In genomic region chr8:79562071-79562581, GRCm38 (mm10) we compare ENCODE assay signal across 8 mouse cellular contexts.
DNase-seq lines count a peak whose midpoint lies in the region; ATAC-seq and TF ChIP-seq lines count a peak whose summit lies in the region.

No protein-coding gene starts in this region.

- TF ChIP-seq EP300 in liver, postnatal 0 days (IDR thresholded peaks at IDR 0.05; ENCODE audit: low read depth): no peak

- H3K9ac ChIP-seq in kidney, embryonic 14.5 days (ENCODE audit: low read depth, low read length): no peak overlapping the region
- 0 out of 2 replicates have a peak overlapping the region, but pooled peaks have one; percentile 2 for H3K9ac ChIP-seq in kidney, embryonic 16.5 days (replicated peaks; ENCODE audit: low read length)
- no peak overlapping the region for H3K9ac ChIP-seq in liver, postnatal 0 days (replicated peaks)

- H3K9me3 ChIP-seq in kidney, embryonic 14.5 days (ENCODE audit: control insufficient read depth, low read length): no peaks in the 10 kb centered on the region
- no peaks in the 10 kb centered on the region for H3K9me3 ChIP-seq in kidney, embryonic 16.5 days (ENCODE audit: low read length)
- no peaks in the 10 kb centered on the region for H3K9me3 ChIP-seq in liver, postnatal 0 days (ENCODE audit: low read length)

- peak overlapping the region; percentile 42; the same call in 1 of the 2 replicates for H3K27ac ChIP-seq in kidney, embryonic 14.5 days (ENCODE audit: low read depth, low read length)
- H3K27ac ChIP-seq in kidney, embryonic 16.5 days (ENCODE audit: low read length): peak overlapping the region; percentile 16; the same call in 1 of the 2 replicates
- no peak overlapping the region for H3K27ac ChIP-seq in liver, postnatal 0 days (ENCODE audit: low read depth)

- ATAC-seq in kidney, embryonic 14.5 days (ENCODE audit: low FRiP score, low TSS enrichment): peak; percentile 71; the same call in 1 of the 2 replicates
- 0 out of 2 replicates have a peak, but pooled peaks have one; percentile 8 for ATAC-seq in common myeloid progenitor, adult 5-6 weeks (replicated peaks; ENCODE audit: low read depth, poor library complexity, severe bottlenecking)
- ATAC-seq in kidney, embryonic 16.5 days (ENCODE audit: low FRiP score, low TSS enrichment): peak; percentile 54; the same call in 1 of the 2 replicates
- ATAC-seq in liver, postnatal 0 days: no peak

- no peaks in the 10 kb centered on the region for H3K36me3 ChIP-seq in kidney, embryonic 14.5 days (ENCODE audit: control insufficient read depth, insufficient read depth, low read length)
- H3K36me3 ChIP-seq in kidney, embryonic 16.5 days (ENCODE audit: insufficient read depth, low read length): no peaks in the 10 kb centered on the region
- no peaks in the 10 kb centered on the region for H3K36me3 ChIP-seq in liver, postnatal 0 days (replicated peaks; ENCODE audit: insufficient read depth, low read length)

- 60% methylated on average over 11 of the region's 11 CpGs for WGBS in kidney, embryonic 14.5 days
- WGBS in kidney, embryonic 16.5 days: 51% methylated on average over 11 of the region's 11 CpGs
- WGBS in liver, postnatal 0 days (ENCODE audit: insufficient replicate concordance): 39% methylated on average over 11 of the region's 11 CpGs

- no peak overlapping the region for H3K4me3 ChIP-seq in kidney, embryonic 14.5 days (ENCODE audit: low read length)
- no peak overlapping the region for H3K4me3 ChIP-seq in kidney, embryonic 16.5 days (ENCODE audit: low read length)
- no peak overlapping the region for H3K4me3 ChIP-seq in liver, postnatal 0 days (ENCODE audit: low read depth, low read length)

- no peak for DNase-seq in kidney, adult 11 months
- DNase-seq in heart, adult 11 months: peak; percentile 96
- DNase-seq in right cerebral cortex, adult 18-20 months: peak; percentile 29
- no peak for DNase-seq in liver, postnatal 0 days
- DNase-seq in adrenal gland, postnatal 25 days: no peak

- no peak for TF ChIP-seq CTCF in liver, postnatal 0 days (IDR thresholded peaks at IDR 0.05; ENCODE audit: low read depth)

- 0 out of 2 replicates have a peak, but pooled peaks cover 3% of the 10 kb centered on the region for H3K4me1 ChIP-seq in kidney, embryonic 14.5 days (ENCODE audit: control insufficient read depth, insufficient read depth, low read length)
- H3K4me1 ChIP-seq in kidney, embryonic 16.5 days (ENCODE audit: insufficient read depth, low read length): no peaks in the 10 kb centered on the region
- H3K4me1 ChIP-seq in liver, postnatal 0 days (ENCODE audit: insufficient read depth): no peaks in the 10 kb centered on the region

- H3K4me2 ChIP-seq in kidney, embryonic 14.5 days (replicated peaks; ENCODE audit: low read depth, low read length): no peak overlapping the region
- H3K4me2 ChIP-seq in kidney, embryonic 16.5 days (replicated peaks; ENCODE audit: low read depth, low read length): no peak overlapping the region
- no peak overlapping the region for H3K4me2 ChIP-seq in liver, postnatal 0 days (ENCODE audit: low read depth, low read length)

- no peaks in the 10 kb centered on the region for H3K27me3 ChIP-seq in kidney, embryonic 14.5 days (ENCODE audit: control insufficient read depth, insufficient read depth, low read length)
- no peaks in the 10 kb centered on the region for H3K27me3 ChIP-seq in kidney, embryonic 16.5 days (ENCODE audit: insufficient read depth, low read length)
- H3K27me3 ChIP-seq in liver, postnatal 0 days (ENCODE audit: insufficient read depth, low read length): no peaks in the 10 kb centered on the region

Comparison
In these comparisons a context has a peak if more than half of its experiments do, and no peak if none do; other contexts are left out.
1. DNase-seq: peak in heart, adult 11 months (single experiment) and right cerebral cortex, adult 18-20 months (single experiment); none in kidney, adult 11 months (single experiment), liver, postnatal 0 days (single experiment) and adrenal gland, postnatal 25 days (single experiment).